Mouse (Mus musculus) yolk sac, embryonic 10.5 days (tissue): Measurements from ENCODE around the gene Tiprl.

ENCODE experiments used
- DNase-seq: peaks from one replicate; pipeline ENCODE4 v3.0.0-alpha.2; 2017; ENCODE audit warnings: low spot score

Tiprl gene

DNA sequence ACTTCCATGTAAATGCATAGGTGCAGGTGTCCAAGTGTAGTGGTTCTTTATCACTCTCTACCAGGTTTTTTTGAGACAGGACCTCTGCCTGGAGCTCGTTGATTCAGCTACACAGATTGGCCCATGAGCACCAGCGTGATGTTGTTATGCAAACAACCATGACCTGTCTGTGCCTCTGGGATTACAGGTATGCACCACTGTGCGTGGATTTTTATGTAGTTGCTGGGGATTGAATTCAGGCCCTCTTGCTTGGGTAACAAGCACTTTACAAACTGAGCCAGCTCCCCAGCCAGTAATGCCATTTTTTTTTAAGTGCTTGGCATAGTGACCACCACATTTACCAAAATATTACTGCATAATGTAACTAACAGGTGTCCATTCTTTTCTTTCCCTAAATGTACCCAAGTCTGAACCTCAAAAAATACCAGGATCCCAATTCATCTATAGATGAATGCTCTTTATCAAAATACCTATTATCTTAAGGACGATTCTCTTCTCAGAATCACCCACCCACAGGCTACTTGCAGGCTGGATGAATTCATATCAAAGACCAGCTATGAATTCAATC is 35.3 kb downstream of the Tiprl start:
- no peak for DNase-seq

DNA sequence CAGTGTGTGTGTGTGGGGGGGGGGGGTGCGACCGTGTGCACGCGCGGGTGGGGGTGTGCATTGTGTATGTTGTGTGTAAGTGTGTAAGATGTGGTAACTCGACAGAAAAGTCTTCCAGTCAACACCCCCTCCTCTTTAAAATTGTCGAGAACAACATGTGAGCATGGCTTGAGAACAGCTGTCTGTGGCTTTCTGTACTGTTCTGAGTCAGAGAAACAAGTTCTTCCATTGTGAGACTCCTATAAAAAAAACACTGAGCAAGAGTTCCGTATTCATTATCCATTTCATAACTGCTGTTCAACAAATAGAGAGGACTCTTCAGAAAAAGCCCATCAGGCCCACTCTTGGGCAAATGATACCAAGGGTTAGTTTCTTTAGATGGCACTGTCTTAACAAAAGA is 36.0 kb downstream of the Tiprl start:
- no peak for DNase-seq

DNA sequence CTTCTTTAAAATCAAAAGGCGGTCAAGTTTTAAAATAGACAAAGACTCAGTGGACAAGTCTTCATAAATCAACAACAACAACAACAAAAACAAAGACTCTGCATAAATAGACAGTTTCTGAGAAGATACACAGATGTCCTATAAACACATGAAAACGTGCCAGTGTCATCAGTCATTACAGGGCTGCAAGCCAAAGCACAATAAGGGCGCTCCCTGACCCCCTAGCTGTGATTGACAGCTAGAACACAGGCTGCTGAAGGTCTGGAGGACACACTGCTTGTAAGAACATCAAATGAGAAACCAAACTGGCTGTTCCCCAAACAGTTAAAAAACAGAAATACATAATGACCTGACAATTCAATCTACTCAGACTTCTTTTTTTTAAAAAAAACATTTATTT is 37.2 kb downstream of the Tiprl start:
- DNase-seq, result no peak

DNA sequence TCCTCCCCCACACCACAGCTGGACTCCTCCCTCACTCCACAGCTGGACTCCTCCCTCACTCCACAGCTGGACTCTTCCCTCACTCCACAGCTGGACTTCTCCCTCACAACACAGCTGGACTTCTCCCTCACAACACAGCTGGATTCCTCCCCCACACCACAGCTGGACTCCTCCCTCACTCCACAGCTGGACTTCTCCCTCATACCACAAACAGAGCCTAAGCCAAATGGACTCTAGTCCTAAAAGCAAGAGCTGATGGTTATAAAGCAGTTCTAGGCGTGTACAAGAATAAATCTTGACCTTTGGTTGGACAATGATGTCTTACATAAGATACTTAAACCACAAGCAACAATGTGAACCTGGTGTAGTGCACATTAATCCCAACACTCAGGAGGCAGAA is 37.8 kb downstream of the Tiprl start:
- no peak for DNase-seq

DNA sequence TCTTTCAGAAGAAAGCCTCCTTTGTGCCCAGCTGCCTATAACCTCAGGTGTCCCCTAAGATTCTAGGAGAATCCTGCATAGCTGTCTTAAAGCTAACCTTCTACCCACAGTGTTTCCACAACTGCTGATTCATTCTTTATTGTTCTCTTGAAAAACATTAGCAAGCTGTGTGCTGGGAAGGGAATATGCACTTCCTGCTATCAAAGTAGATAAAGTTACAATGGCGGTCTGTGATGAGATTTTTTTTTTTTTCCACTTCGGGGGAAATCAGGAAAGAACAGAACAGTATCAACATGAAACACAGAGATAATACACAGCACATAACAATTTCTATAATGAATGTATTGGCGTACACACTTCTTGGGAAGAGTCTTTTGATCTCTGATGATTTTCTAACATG is 38.9 kb downstream of the Tiprl start:
- DNase-seq, result no peak

DNA sequence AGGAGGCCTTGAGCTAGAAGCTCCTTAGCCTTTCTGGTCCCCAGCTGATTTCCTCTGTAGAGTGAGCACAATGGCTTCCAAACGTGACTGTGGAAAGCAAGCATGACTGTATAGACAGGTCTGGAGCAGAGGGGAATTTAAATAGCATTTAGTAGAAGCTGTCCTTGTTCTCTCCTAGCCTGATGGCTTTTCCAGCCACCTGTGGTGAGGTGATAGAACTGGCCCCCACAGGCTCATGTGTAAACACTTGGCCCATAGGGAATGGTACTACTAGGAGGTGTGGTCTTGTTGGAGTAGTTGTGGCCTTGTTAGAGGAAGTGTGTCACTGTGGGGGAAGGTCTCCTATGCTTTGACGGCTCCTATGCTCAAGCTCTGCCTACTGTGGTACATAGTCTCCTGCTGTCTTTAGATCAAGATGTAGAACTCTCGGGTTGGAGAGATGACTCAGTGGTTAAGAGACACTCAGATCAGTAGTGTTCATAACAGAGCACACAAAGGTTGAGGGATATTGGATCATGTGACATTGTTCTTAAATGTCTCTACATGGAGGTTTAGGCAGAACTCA is 41.3 kb downstream of the Tiprl start:
- no peak for DNase-seq

DNA sequence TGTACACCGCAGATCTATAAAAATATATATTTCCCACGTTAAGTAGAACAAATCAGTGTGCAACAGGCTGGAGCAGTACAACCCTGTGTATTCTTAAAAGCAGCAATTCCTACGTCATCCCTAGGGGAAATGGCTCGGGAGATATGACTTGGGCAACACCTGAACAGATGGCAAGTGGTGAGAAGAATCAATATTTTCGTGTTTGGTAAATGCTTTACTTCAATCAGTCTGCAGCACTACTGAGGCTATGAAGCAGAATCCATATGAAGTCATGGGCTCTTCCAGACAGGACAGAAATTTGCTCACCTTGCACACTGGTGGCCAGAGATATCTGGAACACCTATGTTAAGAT is 42.2 kb downstream of the Tiprl start:
- no peak for DNase-seq

DNA sequence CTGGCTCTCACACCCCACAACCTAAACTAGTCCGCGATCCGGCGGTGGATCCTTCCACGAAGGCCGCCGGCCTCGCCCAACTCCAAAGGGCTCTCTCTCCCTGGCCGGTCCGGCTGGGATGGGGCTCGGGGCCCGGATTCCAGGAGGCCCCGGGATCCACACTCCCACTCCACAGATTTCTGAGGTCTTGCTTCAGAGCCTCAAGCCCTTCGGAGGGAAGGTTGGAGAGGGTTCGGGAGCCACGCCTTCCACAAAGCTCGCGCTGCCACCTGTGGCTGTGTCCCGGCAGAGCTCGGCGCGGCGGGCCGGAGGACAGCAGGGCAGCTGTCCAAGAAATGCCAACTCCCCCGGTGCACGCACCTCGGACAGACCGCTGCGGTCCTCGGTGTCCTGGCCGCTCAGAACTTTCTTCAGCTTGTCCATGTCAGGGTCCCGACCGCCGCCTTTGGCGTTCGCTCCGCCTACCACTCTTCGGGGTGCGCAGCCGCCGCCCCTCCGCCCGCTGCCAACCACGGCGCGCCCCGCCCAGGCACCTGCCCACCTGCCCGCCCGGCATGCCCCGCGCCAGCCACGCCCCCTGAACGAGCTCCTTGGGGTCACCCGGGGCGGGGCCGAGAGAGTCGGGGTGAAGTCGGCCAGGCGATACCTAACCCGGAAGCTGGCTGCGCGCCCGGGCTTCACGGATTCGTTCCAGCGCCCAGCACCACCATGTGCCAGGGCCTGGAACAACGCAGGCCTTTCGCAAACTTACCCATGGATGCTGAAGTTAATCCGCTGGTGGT is 42.7 kb downstream of the Tiprl start, which contains the start of gene Sft2d2:
Gene Sft2d2, minus strand, starts transcription at position 559 of the 782 bp plus-strand sequence.
- peak; percentile 91 for DNase-seq

DNA sequence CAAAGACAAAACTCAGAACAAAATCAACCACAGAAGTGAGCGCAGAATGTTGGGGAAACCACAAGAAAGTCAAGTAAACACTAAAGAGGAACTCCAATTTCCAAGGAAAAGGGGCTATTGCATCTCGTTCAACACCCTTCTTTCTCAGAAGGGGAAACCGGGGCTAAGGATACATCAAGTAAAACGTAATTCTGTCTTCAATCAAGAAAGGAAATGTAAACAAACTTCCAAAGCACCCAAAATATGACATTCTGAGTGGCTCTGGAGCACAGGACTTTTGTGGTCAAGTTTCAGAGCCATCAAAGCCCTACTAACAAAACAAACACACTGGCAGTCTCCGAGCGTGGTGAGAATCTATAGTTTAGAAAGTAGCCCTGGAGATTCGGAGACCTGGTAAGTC is 43.4 kb downstream of the Tiprl start:
- DNase-seq, result no peak

DNA sequence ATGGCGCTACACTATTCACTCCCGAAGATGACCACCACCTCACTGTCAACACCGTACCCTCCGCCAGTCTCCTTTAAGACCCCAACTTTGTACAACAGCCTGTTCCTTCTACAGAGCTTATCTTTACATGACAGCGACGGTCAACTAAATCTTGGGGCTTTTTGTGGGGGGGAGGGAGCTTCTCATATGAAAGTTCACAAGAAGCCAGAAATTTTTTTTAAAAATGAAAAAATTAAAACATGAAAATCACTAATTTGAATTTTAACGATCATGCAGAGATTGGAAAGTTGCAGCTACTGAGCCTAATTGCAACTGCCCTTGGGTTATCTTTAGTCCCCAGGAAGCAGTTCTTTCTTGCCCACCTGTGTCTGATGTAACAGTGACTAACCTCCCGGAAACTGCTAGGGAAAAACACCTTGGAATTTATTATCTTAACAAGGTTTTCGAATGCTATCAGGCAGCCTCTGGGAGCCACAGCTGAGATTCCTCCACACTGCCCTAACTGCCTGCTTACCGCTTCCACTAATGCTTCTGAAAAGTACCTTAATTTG is 44.0 kb downstream of the Tiprl start:
- DNase-seq, result no peak

DNA sequence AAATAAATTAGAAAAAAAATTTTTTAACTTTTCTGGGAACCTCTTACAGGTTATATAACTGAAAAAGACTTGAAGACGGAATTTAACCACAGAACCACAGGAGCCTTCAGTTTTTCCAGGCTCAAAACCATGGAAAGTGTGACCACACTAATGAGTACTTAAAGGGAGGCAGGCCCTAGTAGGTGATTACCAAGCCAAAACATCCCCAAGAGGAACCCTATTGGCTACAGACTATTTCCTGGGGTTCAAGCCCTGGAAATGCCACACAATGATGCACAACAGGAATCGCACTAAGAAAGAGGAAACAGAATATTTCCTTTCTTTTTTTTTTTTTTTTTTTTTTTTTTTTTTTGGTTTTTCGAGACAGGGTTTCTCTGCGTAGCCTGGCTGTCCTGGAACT is 44.7 kb downstream of the Tiprl start:
- no peak for DNase-seq

DNA sequence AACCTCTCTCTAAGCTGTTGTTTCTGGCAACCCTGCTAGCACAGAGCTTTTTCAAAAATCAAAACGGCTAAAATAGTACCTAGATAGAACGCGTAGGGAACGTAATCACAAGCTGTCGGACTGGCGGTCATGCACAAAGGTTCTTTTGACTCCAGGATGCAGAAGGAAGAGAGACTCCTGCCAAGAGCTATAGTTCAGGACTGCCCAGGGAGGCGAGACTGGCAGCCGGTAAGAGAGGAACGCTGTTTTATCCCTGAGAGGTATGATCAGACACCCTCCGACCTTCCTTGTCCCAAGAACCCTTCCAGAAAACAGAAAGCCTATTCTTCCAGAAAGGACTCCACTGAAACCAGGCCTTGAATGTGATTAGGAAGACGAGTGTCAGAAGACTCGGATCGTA is 45.2 kb downstream of the Tiprl start:
- no peak for DNase-seq

DNA sequence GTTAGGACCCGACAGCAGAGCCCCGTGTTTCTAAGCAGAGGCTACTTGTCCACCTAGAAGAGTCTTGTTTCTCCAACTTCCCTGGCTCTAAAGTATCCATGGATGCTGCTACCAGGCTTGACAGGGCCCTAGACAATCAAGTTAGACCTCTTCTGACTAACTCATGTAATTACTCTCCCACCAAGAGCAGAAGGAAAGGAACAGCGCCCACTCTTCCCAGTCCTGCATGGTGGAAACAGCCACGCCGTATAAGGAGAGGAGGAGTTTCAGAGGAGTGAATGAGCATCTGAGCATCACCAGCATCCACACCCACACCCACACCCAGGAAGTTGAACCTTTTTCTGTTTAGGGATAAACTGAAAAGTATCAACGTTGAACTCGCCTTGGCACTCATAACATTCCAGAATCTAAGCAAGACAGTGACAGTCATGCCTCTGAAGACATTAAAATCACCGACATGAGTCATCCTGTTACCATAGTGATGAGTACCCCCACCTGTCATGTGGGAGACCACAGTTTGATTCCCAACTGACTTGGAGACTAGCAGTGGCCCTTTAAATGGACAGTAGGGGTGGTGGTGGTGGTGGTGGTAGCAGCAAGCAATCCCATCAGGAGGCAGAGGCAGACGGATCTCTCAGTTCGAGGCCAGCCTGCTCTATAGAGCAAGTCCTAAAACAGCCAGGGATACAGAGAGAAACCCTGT is 46.1 kb downstream of the Tiprl start:
- DNase-seq, result no peak

DNA sequence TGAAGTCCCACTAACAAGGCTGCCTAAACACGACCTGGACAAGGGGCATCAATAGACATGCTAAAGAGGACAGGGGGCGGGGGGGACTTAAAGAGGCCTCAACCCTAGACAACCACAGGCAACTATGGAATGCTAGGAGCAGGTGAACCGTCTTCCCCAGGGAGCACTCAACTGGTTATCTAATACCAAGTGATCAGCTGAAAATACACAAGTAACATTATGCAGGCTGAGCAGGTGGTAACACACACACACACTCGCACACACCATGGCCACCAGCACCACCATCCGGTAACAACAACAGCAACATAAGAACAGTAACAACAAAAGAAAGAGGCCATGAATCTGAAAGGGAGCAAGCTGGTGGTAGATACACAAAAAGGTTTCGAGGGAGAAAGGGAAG is 46.7 kb downstream of the Tiprl start:
- DNase-seq, result no peak

DNA sequence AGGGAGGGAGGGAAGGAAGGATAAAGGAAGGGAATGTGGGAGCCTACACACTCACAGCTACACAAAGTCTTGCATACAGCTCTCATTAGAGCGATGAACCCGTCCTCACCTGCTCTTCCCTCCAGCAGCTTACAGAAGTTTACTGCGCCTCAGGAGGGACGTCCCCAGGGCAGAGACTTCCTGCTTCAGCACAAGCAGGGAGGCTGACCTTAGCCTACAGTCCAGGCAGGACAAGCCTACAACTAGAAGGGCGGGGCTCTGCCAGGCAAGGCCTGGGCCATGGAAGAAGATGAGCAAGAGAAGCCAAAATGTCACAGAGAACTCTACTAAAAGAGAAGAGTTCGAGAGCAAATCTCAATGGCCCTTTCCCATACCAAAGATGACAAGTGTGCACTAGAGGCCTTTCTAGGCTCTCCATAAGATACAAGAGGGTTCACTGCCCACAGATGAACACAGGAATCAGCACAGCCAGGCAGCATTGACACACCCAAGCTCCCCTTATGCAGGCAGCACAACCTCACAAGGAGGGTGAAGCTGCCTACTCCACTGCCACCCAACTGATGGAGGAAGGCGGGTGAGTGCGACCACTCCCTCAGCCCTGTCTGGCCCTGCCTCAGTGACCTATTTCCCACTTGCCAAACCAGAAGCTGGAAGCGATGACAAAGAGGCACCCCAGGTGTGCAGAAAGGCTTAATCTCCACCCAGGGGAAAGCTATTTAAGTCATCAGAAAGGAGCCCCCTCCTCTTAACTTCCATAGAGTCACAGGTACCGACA is 47.8 kb downstream of the Tiprl start:
- peak; percentile 33 for DNase-seq

DNA sequence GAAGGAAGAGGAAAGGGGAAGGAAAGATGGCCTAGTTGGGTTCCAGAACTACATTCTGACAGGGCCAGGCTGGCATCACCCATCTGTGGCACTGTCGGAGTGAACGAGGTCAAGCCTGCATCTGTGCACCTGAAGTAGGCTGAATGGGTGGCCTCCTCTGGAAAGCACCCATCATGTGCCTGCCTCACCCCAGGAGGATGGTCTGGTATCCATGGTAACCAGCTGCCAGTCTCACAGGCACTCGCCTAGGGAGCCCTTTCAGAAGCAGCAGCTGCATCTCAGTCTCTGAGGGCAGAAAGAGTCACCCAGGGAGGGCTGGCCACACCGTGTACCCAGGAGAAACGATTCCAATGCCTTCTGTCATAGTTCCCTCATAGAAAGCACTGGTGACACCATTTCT is 49.4 kb downstream of the Tiprl start:
- DNase-seq, result no peak

DNA sequence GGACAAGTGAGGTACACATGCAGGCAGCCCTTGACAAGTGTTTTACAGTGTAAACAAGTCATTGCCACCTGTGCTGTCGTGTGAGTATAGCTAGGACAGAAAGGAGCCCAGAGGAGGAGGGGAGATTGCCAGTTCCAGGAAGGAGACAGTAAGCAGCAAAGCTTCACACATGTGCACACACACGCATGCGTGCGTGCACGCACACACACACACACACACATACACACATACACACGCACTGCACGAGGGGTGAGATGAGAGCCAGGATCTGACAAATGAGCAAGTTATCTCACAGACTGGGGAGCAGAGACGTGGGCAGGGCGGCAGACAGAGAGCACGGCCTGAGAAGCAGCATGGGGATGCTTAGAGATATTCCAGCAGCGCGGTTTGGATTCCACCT is 50.3 kb downstream of the Tiprl start:
- DNase-seq, result no peak

DNA sequence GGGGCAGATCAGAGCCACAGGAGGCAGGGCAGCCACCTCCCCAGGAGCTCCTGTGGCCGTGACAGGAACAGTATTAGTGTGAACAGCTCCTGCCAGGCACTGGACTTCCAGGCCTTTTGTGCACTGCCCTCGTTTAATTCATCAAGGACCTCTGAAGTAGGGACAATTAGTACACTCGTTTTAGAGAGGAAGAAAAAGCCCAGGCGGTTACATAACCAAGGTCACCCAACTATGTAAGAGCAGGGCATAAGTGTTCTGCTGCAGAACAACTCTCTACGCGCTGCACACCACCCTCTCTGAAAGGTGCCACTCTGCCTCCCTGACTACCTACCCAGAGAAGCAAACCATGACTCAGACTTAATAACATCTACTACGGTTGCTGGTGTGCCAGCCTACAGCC is 51.7 kb downstream of the Tiprl start:
- no peak for DNase-seq

DNA sequence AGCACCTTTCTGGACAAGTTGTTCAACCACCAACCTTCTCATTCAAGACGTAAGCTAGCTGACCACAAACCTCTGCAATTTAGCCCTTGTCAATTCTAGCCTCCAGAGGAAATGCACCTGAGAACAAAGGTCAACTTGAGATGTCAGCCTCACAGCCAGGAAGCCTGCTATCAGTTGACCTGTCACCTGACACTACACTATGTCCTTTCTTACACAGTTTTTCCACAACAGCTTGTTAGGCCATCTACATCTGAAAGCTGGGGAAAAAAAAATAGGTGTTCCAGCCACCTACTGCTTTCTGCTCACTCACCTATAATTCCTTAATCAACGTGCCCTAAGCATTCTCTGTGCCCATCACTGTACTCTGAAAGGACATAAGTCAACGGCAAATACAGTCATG is 52.6 kb downstream of the Tiprl start:
- peak; percentile 74 for DNase-seq

DNA sequence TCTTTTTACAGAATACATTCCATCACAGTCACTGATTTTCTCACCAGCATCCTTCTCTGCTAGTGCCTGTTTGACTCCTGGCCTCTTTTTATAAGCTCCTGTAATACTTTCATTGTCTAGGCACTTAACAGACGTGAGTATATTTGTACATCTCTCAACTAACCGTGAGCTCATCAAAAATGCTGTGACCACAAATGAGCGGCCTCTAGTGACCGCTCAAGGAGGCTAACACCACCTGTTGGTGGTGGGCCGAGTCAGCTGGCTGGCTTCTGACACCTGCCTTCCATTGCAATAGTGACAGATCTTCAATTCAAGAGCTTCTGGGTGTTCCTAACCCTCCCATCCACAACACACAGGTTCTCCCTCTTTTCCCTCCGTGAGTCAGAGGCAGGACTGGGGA is 53.4 kb downstream of the Tiprl start:
- peak; percentile 39 for DNase-seq

DNA sequence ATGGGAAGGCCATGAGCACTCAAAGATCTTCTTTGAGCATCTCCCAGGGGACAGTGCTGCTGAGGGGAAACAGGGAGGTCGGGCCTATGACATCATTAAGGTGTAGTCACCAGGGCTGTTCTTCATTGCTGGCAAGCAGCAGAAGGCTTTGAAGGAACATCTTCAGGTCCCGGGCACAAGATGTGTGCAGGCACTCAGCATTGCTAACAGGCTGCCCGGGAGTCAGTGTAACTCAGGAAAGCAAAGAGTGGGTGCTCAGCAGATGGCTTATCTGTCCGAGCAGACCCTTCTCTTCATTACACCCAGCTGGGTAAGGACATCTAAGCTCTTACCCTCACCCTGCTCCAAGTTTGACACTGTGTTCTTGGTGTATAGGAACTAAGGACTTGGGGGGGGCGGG is 57.5 kb downstream of the Tiprl start:
- DNase-seq, result no peak

DNA sequence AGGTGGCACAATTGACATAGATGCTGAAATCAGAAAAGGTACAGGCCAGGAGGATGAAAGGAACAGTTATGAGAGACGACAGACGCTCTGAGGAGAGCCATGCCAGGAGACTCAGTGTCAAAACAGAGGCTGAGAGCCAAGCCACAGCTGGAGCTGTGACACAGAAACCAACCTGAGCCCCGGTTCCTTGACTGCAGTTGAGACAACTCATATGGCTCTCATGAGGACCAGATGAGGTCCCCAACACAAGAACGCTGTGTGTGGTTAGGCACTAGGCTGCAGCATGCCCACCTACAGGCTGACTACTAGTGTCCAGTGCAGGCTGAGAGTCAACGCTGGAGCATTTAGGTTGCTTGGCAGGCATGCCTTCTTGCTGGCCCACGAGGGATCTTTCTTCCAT is 58.7 kb downstream of the Tiprl start:
- no peak for DNase-seq
